Mouse (Mus musculus): ENCODE results near the gene Htra3. TPM values are rescaled to one million over a fixed set of nuclear protein-coding genes. Genes with fewer than 3 reads are reported as not detected.

Gene Htra3
- polyA plus RNA-seq, 1 experiment from 2014 or later, result 17.3 TPM

- H3K4me2 ChIP-seq (ENCODE audit: low read length), result no peak overlapping the region
- WGBS, result 55% methylated on average over 6 of the region's 6 CpGs
- peaks cover 23% of the 10 kb centered on the region for H3K4me1 ChIP-seq (ENCODE audit: control insufficient read depth, insufficient read depth, low read depth, low read length)
- H3K4me3 ChIP-seq (ENCODE audit: low read length), result no peak overlapping the region
- H3K9me3 ChIP-seq (ENCODE audit: control insufficient read depth, low read length), result no peaks in the 10 kb centered on the region
- no peak overlapping the region for H3K9ac ChIP-seq (ENCODE audit: low read depth, low read length)
- no peak overlapping the region for H3K27ac ChIP-seq (ENCODE audit: low read depth, low read length)
- no peaks in the 10 kb centered on the region for H3K27me3 ChIP-seq (replicated peaks; ENCODE audit: control insufficient read depth, insufficient read depth, low read length)
- no peaks in the 10 kb centered on the region for H3K36me3 ChIP-seq (ENCODE audit: control insufficient read depth, insufficient read depth, low read length)
- peak; percentile 41; the same call in 1 of the 2 replicates for ATAC-seq
These were observed 9.2 kb downstream of the Htra3 start for GRCm38 (mm10) chr5:35670412-35670801.

DNA sequence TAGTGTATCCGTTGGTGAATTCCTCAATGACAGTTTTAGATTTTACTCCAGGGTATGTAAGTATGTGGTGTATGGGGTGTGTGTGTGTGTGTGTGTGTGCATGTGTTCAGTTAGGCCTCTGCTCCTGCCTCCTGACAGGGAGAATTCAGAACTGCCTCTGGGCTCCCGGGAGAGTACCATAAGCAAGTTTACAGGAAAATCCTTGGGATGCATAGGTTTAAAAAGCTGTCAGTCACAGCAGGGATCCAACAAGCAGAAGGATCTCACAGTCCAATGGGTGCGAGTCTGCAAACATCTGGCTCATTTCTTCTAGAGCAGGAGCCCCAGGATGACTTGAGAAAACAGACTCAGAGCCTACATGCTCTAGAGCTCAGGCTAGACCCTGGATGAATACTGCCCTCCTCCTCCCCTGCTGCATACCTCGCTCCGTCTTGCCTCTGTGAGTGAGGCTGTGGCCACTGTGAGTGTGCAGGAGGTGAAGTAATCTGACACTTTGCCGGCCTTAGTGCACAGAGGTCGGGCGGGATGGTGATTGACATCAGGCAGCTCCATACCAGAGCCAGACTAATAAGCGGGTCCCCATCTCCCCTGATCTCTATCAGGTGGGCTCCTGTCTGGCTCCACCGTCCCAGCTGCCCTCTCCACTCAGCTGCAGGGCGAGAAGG lies 9.7 kb downstream of the Htra3 start:
- H3K4me1 ChIP-seq (ENCODE audit: control insufficient read depth, insufficient read depth, low read depth, low read length), result peaks cover 23% of the 10 kb centered on the region
- 41% methylated on average over 11 of the region's 11 CpGs for WGBS
- no peaks in the 10 kb centered on the region for H3K27me3 ChIP-seq (replicated peaks; ENCODE audit: control insufficient read depth, insufficient read depth, low read length)
- H3K36me3 ChIP-seq (ENCODE audit: control insufficient read depth, insufficient read depth, low read length), result no peaks in the 10 kb centered on the region
- no peak overlapping the region for H3K9ac ChIP-seq (ENCODE audit: low read depth, low read length)
- no peak overlapping the region for H3K4me2 ChIP-seq (ENCODE audit: low read length)
- no peak overlapping the region for H3K27ac ChIP-seq (ENCODE audit: low read depth, low read length)
- no peak for ATAC-seq
- no peak overlapping the region for H3K4me3 ChIP-seq (ENCODE audit: low read length)
- H3K9me3 ChIP-seq (ENCODE audit: control insufficient read depth, low read length), result no peaks in the 10 kb centered on the region

DNA sequence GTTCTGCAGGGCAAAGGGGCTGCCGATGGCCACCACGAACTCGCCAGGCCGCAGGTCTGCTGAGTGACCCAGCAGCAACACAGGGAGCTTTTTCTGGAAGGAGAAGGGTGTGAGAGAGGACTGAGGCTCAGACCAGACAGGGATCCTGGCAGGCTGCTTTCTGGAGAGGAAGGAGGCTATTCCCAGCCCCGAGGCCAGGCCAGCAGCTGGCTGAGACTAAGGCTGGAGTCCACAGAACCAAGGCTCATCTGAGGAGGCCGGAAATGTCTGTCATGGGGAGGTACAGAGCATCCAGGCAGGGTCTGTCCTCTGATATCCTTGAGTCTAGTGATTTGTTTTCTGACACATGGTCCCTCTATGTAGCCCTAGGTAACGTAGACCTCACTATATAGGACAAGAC lies 13.4 kb downstream of the Htra3 start:
- Histone ChIP-seq H3K9me3 (ENCODE audit: control insufficient read depth, low read length) (no peaks in the 10 kb centered on the region), H3K36me3 (ENCODE audit: control insufficient read depth, insufficient read depth, low read length) (no peaks in the 10 kb centered on the region), H3K4me2 (ENCODE audit: low read length) (no peak overlapping the region), H3K9ac (ENCODE audit: low read depth, low read length) (no peak overlapping the region), H3K27me3 (replicated peaks; ENCODE audit: control insufficient read depth, insufficient read depth, low read length) (no peaks in the 10 kb centered on the region), H3K4me3 (ENCODE audit: low read length) (no peak overlapping the region), H3K4me1 (ENCODE audit: control insufficient read depth, insufficient read depth, low read depth, low read length) (peaks cover 3% of the 10 kb centered on the region), H3K27ac (ENCODE audit: low read depth, low read length) (no peak overlapping the region)
- no peak for ATAC-seq
- 91% methylated on average over 7 of the region's 7 CpGs for WGBS

GRCm38 (mm10) chr5:35662021-35662545 lies 17.5 kb downstream of the Htra3 start:
- Histone ChIP-seq H3K4me1 (ENCODE audit: control insufficient read depth, insufficient read depth, low read depth, low read length) (no peaks in the 10 kb centered on the region), H3K9me3 (ENCODE audit: control insufficient read depth, low read length) (no peaks in the 10 kb centered on the region), H3K27me3 (replicated peaks; ENCODE audit: control insufficient read depth, insufficient read depth, low read length) (no peaks in the 10 kb centered on the region), H3K4me3 (ENCODE audit: low read length) (no peak overlapping the region), H3K27ac (ENCODE audit: low read depth, low read length) (no peak overlapping the region), H3K9ac (ENCODE audit: low read depth, low read length) (no peak overlapping the region), H3K36me3 (ENCODE audit: control insufficient read depth, insufficient read depth, low read length) (no peaks in the 10 kb centered on the region), H3K4me2 (ENCODE audit: low read length) (no peak overlapping the region)
- 70% methylated on average over 9 of the region's 9 CpGs for WGBS
- no peak for ATAC-seq

DNA sequence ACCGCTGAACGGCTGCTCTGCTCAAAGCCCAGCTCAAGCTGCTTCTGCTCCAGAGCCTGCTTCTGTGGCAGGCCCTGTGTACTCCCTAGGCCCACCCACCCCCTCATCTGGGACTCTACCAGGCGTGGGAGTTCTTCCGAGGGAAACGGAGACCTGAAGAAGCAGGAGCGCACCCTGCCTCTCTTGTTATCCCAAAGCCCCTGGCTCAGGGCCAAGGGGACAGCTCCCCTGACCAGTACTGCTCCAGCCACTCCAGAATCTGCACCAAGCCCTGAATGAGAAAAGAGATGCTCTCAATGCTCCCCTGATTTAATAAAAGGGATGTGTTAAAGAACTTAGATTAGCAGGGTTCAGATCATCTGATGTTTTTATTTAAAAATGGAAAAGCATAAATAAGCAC lies 18.4 kb downstream of the Htra3 start:
- no peak for ATAC-seq
- no peak overlapping the region for H3K9ac ChIP-seq (ENCODE audit: low read depth, low read length)
- no peaks in the 10 kb centered on the region for H3K27me3 ChIP-seq (replicated peaks; ENCODE audit: control insufficient read depth, insufficient read depth, low read length)
- H3K4me3 ChIP-seq (ENCODE audit: low read length), result no peak overlapping the region
- no peak overlapping the region for H3K4me2 ChIP-seq (ENCODE audit: low read length)
- H3K36me3 ChIP-seq (ENCODE audit: control insufficient read depth, insufficient read depth, low read length), result no peaks in the 10 kb centered on the region
- WGBS, result 76% methylated on average over 6 of the region's 6 CpGs
- H3K9me3 ChIP-seq (ENCODE audit: control insufficient read depth, low read length), result no peaks in the 10 kb centered on the region
- H3K27ac ChIP-seq (ENCODE audit: low read depth, low read length), result no peak overlapping the region
- no peaks in the 10 kb centered on the region for H3K4me1 ChIP-seq (ENCODE audit: control insufficient read depth, insufficient read depth, low read depth, low read length)

GRCm38 (mm10) chr5:35659503-35659902 lies 20.1 kb downstream of the Htra3 start:
- WGBS, result 66% methylated on average over 3 of the region's 3 CpGs
- no peaks in the 10 kb centered on the region for H3K9me3 ChIP-seq (ENCODE audit: control insufficient read depth, low read length)
- no peak overlapping the region for H3K9ac ChIP-seq (ENCODE audit: low read depth, low read length)
- ATAC-seq, result no peak
- no peaks in the 10 kb centered on the region for H3K36me3 ChIP-seq (ENCODE audit: control insufficient read depth, insufficient read depth, low read length)
- H3K4me2 ChIP-seq (ENCODE audit: low read length), result no peak overlapping the region
- H3K4me3 ChIP-seq (ENCODE audit: low read length), result no peak overlapping the region
- H3K4me1 ChIP-seq (ENCODE audit: control insufficient read depth, insufficient read depth, low read depth, low read length), result no peaks in the 10 kb centered on the region
- H3K27me3 ChIP-seq (replicated peaks; ENCODE audit: control insufficient read depth, insufficient read depth, low read length), result no peaks in the 10 kb centered on the region
- H3K27ac ChIP-seq (ENCODE audit: low read depth, low read length), result no peak overlapping the region

GRCm38 (mm10) chr5:35655753-35656485 lies 23.7 kb downstream of the Htra3 start:
- Histone ChIP-seq H3K9ac (ENCODE audit: low read depth, low read length) (no peak overlapping the region), H3K36me3 (ENCODE audit: control insufficient read depth, insufficient read depth, low read length) (no peaks in the 10 kb centered on the region), H3K4me2 (ENCODE audit: low read length) (no peak overlapping the region), H3K4me3 (ENCODE audit: low read length) (no peak overlapping the region), H3K27me3 (replicated peaks; ENCODE audit: control insufficient read depth, insufficient read depth, low read length) (no peaks in the 10 kb centered on the region), H3K9me3 (ENCODE audit: control insufficient read depth, low read length) (no peaks in the 10 kb centered on the region), H3K27ac (ENCODE audit: low read depth, low read length) (no peak overlapping the region), H3K4me1 (ENCODE audit: control insufficient read depth, insufficient read depth, low read depth, low read length) (no peaks in the 10 kb centered on the region)
- WGBS, result 91% methylated on average over 10 of the region's 10 CpGs
- ATAC-seq, result no peak

GRCm38 (mm10) chr5:35653743-35654395 lies 25.7 kb downstream of the Htra3 start:
- 70% methylated on average over 9 of the region's 9 CpGs for WGBS
- Histone ChIP-seq H3K36me3 (ENCODE audit: control insufficient read depth, insufficient read depth, low read length) (no peaks in the 10 kb centered on the region), H3K4me3 (ENCODE audit: low read length) (no peak overlapping the region), H3K4me2 (ENCODE audit: low read length) (no peak overlapping the region), H3K9ac (ENCODE audit: low read depth, low read length) (no peak overlapping the region), H3K9me3 (ENCODE audit: control insufficient read depth, low read length) (no peaks in the 10 kb centered on the region), H3K4me1 (ENCODE audit: control insufficient read depth, insufficient read depth, low read depth, low read length) (no peaks in the 10 kb centered on the region), H3K27ac (ENCODE audit: low read depth, low read length) (no peak overlapping the region), H3K27me3 (replicated peaks; ENCODE audit: control insufficient read depth, insufficient read depth, low read length) (no peaks in the 10 kb centered on the region)
- ATAC-seq, result no peak

GRCm38 (mm10) chr5:35652872-35653271 lies 26.7 kb downstream of the Htra3 start:
- Histone ChIP-seq H3K4me1 (ENCODE audit: control insufficient read depth, insufficient read depth, low read depth, low read length) (no peaks in the 10 kb centered on the region), H3K9me3 (ENCODE audit: control insufficient read depth, low read length) (no peaks in the 10 kb centered on the region), H3K4me3 (ENCODE audit: low read length) (no peak overlapping the region), H3K36me3 (ENCODE audit: control insufficient read depth, insufficient read depth, low read length) (no peaks in the 10 kb centered on the region), H3K4me2 (ENCODE audit: low read length) (no peak overlapping the region), H3K9ac (ENCODE audit: low read depth, low read length) (no peak overlapping the region), H3K27ac (ENCODE audit: low read depth, low read length) (no peak overlapping the region), H3K27me3 (replicated peaks; ENCODE audit: control insufficient read depth, insufficient read depth, low read length) (no peaks in the 10 kb centered on the region)
- no peak for ATAC-seq
- 91% methylated on average over 13 of the region's 13 CpGs for WGBS

Data from hindbrain, embryonic 16.5 days (tissue).